Mouse (Mus musculus) ES-Bruce4 (cell line): ENCODE results near the gene Ascl5.

Experiments used
- CTCF ChIP-seq: IDR thresholded peaks from one replicate; pipeline ENCODE4 v1.8.1; 2011; ENCODE audit warnings: low read depth, low read length
- EP300 ChIP-seq: IDR thresholded peaks from 2 replicates; pipeline ENCODE4 v1.6.1; 2011; ENCODE audit warnings: low read depth, low read length; ENCODE audit not compliant: insufficient read depth
- POLR2A ChIP-seq: IDR thresholded peaks from one replicate; pipeline ENCODE4 v1.8.1; 2011; ENCODE audit warnings: low read length; ENCODE audit not compliant: insufficient read depth

DNA sequence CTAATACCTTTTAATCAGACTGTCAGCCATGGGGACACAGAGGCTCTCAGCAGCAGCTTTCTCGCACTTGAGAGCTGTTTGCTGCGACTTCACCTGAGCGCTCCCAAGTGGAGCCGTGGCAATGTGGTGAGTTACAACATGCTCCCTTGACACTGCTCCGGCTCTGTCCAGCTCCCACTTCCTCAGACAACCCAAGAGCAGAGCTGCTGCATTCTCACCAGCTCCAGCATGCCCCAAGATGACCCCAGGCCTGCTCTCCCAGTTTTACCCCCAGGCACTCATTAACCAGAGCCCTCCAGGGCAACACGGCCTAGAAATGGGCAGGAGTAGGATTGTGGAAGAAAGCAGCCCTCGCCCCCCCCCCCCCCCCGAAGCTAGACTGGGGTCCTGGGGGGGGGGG lies 18.9 kb upstream of the Ascl5 start:
- TF ChIP-seq POLR2A (no peak), CTCF (no peak), EP300 (no peak)
